Mouse (Mus musculus) lung, postnatal 0 days (tissue): Measurements from ENCODE around the gene Odf4. TPM values are rescaled to one million over a fixed set of nuclear protein-coding genes. Genes with fewer than 3 reads are reported as not detected.
"Not testable (repeated sequence)": the region's sequence is repeated elsewhere in the genome, so short reads cannot be mapped to it uniquely, and the experiment has no call there.

ENCODE experiments used
- ATAC-seq: fragments of 200-750 bp; cut with Nextera tagmentation; 2 replicates; pipeline ENCODE4 v1.8.0; 2017; ENCODE audit warnings: moderate library complexity
- DNase-seq: peaks from one replicate; pipeline ENCODE4 v3.0.0-alpha.2; 2016; ENCODE audit warnings: low spot score
- H3K27ac ChIP-seq: fragments of 300-500 bp; sonication (generic); 2 replicates; pipeline ENCODE4 v1.5.1; 2014; ENCODE audit warnings: antibody characterized with exemption, mild to moderate bottlenecking, low read length, mixed read lengths
- H3K27me3 ChIP-seq: fragments of 300-500 bp; sonication (generic); replicated peaks from 2 replicates; pipeline ENCODE4 v1.6.1; 2014; ENCODE audit warnings: low read length, mixed read lengths; ENCODE audit not compliant: insufficient read depth
- H3K36me3 ChIP-seq: fragments of 300-500 bp; sonication (generic); 2 replicates; pipeline ENCODE4 v1.6.1; 2014; ENCODE audit warnings: low read length, mixed read lengths; ENCODE audit not compliant: insufficient read depth
- H3K4me1 ChIP-seq: fragments of 300-500 bp; sonication (generic); 2 replicates; pipeline ENCODE4 v1.6.1; 2014; ENCODE audit warnings: antibody characterized with exemption, low read depth, low read length, mixed read lengths; ENCODE audit not compliant: insufficient read depth
- H3K4me2 ChIP-seq: fragments of 300-500 bp; sonication (generic); replicated peaks from 2 replicates; pipeline ENCODE4 v1.6.1; 2014; ENCODE audit warnings: low read depth, mild to moderate bottlenecking, low read length, moderate library complexity, mixed read lengths
- H3K4me3 ChIP-seq: fragments of 300-500 bp; sonication (generic); 2 replicates; pipeline ENCODE4 v1.5.1; 2014; ENCODE audit warnings: low read depth, low read length
- H3K9ac ChIP-seq: fragments of 300-500 bp; sonication (generic); replicated peaks from 2 replicates; pipeline ENCODE4 v1.6.1; 2014; ENCODE audit warnings: low read depth, mild to moderate bottlenecking
- H3K9me3 ChIP-seq: fragments of 300-500 bp; sonication (generic); 2 replicates; pipeline ENCODE4 v1.6.1; 2016; ENCODE audit warnings: low read length, mixed read lengths
- CTCF ChIP-seq: IDR thresholded peaks from 2 replicates; pipeline ENCODE4 v1.5.1; 2016; ENCODE audit warnings: antibody characterized with exemption, mild to moderate bottlenecking
- EP300 ChIP-seq: IDR thresholded peaks from 2 replicates; pipeline ENCODE4 v1.6.1; 2016; ENCODE audit warnings: antibody characterized with exemption, mild to moderate bottlenecking, control low read depth
- WGBS: fragments of 180-500 bp; shearing (Covaris S2); extraction: QIAGEN DNeasy Blood & Tissue Kit; methylation state at CpG from one replicate; pipeline ENCODE4 v1.1.7; 2014; 5-methylcytosine and 5-hydroxymethylcytosine counted together
- polyA plus RNA-seq: library from polyadenylated mRNA; unstranded; fragments of >200 nt; fragmentation: Nextera tagmentation; extraction: Ambion mirVana; gene quantifications from 2 replicates; pipeline ENCODE4 v1.2.1, GENCODE M21; 2015

Odf4 gene
- polyA plus RNA-seq, 1 experiment from 2014 or later, result not detected

DNA sequence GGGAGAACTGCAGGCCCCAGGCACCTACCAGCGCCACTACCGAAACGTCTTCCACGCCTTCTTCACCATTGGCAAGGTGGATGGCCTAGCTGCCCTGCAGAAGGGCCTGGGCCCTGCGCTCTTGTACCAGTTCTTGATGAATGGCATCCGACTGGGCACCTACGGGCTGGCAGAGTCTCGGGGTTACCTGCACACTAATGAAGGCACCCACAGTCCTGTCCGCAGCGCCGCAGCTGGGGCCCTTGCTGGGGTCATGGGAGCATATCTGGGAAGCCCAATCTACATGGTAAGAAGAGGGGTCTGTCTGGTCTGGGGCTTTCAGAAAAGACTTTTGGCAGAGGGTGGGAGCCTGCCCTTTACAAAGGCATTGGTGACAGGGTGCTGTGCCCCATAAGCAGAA, 41.9 kb upstream of the Odf4 start:
- 87% methylated on average over 11 of the region's 11 CpGs for WGBS
- Histone ChIP-seq H3K9me3 (no peaks in the 10 kb centered on the region), H3K27me3 (no peaks in the 10 kb centered on the region), H3K9ac (no peak overlapping the region), H3K4me3 (no peak overlapping the region), H3K4me2 (0 out of 2 replicates have a peak overlapping the region, but pooled peaks have one; percentile 79), H3K27ac (no peak overlapping the region), H3K4me1 (peaks cover 10% of the 10 kb centered on the region; the same call in 1 of the 2 replicates), H3K36me3 (no peaks in the 10 kb centered on the region)
- no peak for ATAC-seq
- TF ChIP-seq EP300 (no peak), CTCF (no peak)
- no peak for DNase-seq

- WGBS, result 1% methylated on average over 50 of the region's 50 CpGs
Observed at GRCm38 (mm10) chr11:68967337-68968282, 40.7 kb upstream of the Odf4 start, which contains the start of gene Slc25a35. Slc25a35 (plus strand) TSS chr11:68968131.

GRCm38 (mm10) chr11:68966554-68966953, 39.7 kb upstream of the Odf4 start:
- H3K27me3 ChIP-seq, result no peaks in the 10 kb centered on the region
- WGBS, result 24% methylated on average over 1 of the region's 1 CpGs
- TF ChIP-seq EP300 (no peak), CTCF (no peak)

More at GRCm38 (mm10) chr11:68967337-68968282, 40.7 kb upstream of the Odf4 start, which contains the start of gene Slc25a35:
- DNase-seq (peak; percentile 96), ATAC-seq (peak; percentile 97)
- Histone ChIP-seq H3K27me3 (no peaks in the 10 kb centered on the region), H3K27ac (peak within 1 kb of the TSS; percentile 38; the same call in 1 of the 2 replicates), H3K9me3 (no peaks in the 10 kb centered on the region), H3K9ac (0 out of 2 replicates have a peak within 1 kb of the TSS, but pooled peaks have one; percentile 26), H3K36me3 (no peaks in the 10 kb centered on the region), H3K4me1 (peaks cover 10% of the 10 kb centered on the region; the same call in 1 of the 2 replicates), H3K4me3 (peak within 1 kb of the TSS; percentile 52), H3K4me2 (peak within 1 kb of the TSS; percentile 79)
- peak; percentile 44 for TF ChIP-seq CTCF
- TF ChIP-seq EP300, result peak; percentile 12; the same call in 1 of the 2 replicates

DNA sequence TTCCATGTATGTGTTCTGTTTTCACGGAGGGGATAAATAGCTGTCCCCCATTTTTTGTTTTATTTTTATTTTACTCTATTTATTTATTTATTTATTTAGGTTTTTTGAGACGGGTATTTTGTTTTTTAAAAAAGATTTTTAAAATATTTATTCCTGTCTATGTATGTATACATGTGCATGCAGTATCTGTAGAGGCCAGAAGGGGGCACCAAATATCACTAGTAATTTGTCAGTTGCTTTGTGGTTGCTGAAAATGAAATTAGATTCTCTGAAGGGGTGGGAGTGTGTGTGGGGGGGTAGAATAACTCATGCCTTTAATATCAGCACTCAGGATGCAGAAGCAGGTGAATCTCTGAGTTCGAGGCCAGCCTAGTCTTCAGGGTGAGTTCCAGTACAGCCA, 39.0 kb upstream of the Odf4 start:
- Histone ChIP-seq H3K9me3 (no peaks in the 10 kb centered on the region), H3K4me1 (peaks cover 9% of the 10 kb centered on the region; the same call in 1 of the 2 replicates), H3K9ac (no peak overlapping the region), H3K4me3 (no peak overlapping the region), H3K4me2 (no peak overlapping the region), H3K27ac (no peak overlapping the region), H3K27me3 (no peaks in the 10 kb centered on the region), H3K36me3 (no peaks in the 10 kb centered on the region)
- WGBS, result 37% methylated on average over 3 of the region's 3 CpGs
- peak; percentile 75 for TF ChIP-seq CTCF
- no peak for TF ChIP-seq EP300
- no peak for ATAC-seq
- DNase-seq, result peak; percentile 79

More at GRCm38 (mm10) chr11:68966554-68966953, 39.7 kb upstream of the Odf4 start:
- no peak for ATAC-seq
- H3K27ac ChIP-seq, result no peak overlapping the region
- no peak overlapping the region for H3K4me3 ChIP-seq
- no peak overlapping the region; the same call in 1 of the 2 replicates for H3K4me2 ChIP-seq
- no peak overlapping the region for H3K9ac ChIP-seq
- peaks cover 10% of the 10 kb centered on the region; the same call in 1 of the 2 replicates for H3K4me1 ChIP-seq
- H3K36me3 ChIP-seq, result no peaks in the 10 kb centered on the region
- no peak for DNase-seq
- H3K9me3 ChIP-seq, result no peaks in the 10 kb centered on the region

DNA sequence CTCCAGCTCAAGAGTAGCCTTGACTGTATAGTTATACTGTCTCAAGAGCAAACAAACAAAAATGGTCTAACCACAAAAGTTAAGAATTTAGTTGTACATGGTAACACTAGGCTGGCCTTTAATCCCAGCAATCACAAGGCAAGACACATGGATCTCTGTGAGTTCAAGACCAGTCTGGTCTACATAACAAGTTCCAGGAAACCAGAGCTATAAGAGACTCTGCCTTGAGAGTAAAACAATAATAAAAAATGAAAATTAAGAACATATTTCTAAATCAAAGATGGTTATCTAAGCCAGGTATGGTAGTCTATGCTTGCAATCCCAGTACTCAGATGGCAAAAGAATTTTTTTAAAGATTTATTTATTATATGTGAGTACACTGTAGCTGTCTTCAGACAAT, 38.2 kb upstream of the Odf4 start:
- H3K27ac ChIP-seq, result no peak overlapping the region
- no peaks in the 10 kb centered on the region for H3K9me3 ChIP-seq
- no peak overlapping the region for H3K9ac ChIP-seq
- DNase-seq (no peak), ATAC-seq (no peak)
- H3K4me3 ChIP-seq, result no peak overlapping the region
- no peak overlapping the region for H3K4me2 ChIP-seq
- peaks cover 7% of the 10 kb centered on the region; the same call in 1 of the 2 replicates for H3K4me1 ChIP-seq
- H3K36me3 ChIP-seq, result no peaks in the 10 kb centered on the region
- TF ChIP-seq EP300 (no peak), CTCF (no peak)
- no peaks in the 10 kb centered on the region for H3K27me3 ChIP-seq

GRCm38 (mm10) chr11:68963405-68963804, 36.5 kb upstream of the Odf4 start:
- DNase-seq, result no peak
- no peak for ATAC-seq
- H3K27ac ChIP-seq, result no peak overlapping the region
- H3K36me3 ChIP-seq, result no peaks in the 10 kb centered on the region
- no peak for TF ChIP-seq EP300
- no peak for TF ChIP-seq CTCF
- no peak overlapping the region for H3K4me2 ChIP-seq
- 61% methylated on average over 2 of the region's 2 CpGs for WGBS
- no peaks in the 10 kb centered on the region for H3K9me3 ChIP-seq
- no peak overlapping the region for H3K9ac ChIP-seq
- no peaks in the 10 kb centered on the region for H3K27me3 ChIP-seq
- peaks cover 3% of the 10 kb centered on the region; the same call in 1 of the 2 replicates for H3K4me1 ChIP-seq
- no peak overlapping the region for H3K4me3 ChIP-seq

DNA sequence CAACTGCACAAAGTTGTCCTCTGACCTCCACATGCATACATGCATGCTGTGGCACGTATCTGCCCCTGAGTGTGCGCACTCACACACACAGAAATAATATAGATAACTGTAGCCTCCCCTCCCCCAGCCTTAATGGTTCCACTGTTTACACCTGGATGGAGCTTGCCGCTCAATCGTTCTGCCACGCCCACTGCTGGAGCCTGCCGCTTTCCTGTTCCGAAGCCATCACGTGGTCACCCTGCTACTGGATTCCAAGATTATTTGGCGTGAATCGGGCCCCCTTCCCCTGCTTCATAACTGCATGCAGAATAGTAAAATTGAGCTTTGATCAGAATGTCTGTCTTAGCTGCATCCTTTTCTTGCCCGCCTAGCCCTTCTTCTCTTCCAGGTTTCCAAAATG, 35.3 kb upstream of the Odf4 start:
- not testable (repeated sequence) for H3K9me3 ChIP-seq, DNase-seq, H3K4me1 ChIP-seq, H3K36me3 ChIP-seq, H3K27me3 ChIP-seq, H3K27ac ChIP-seq, H3K4me3 ChIP-seq, ATAC-seq, H3K4me2 ChIP-seq, H3K9ac ChIP-seq
- 18% methylated on average over 11 of the region's 11 CpGs for WGBS
